Mouse (Mus musculus) spleen, adult 2 months (tissue): ENCODE data around the gene 1700014D04Rik. TPM values are rescaled to one million over a fixed set of nuclear protein-coding genes. Genes with fewer than 3 reads are reported as not detected.
"Not testable (repeated sequence)": the region's sequence is repeated elsewhere in the genome, so short reads cannot be mapped to it uniquely, and the experiment has no call there.

Experiments
- DNase-seq, 2 experiments: peaks; one replicate each; pipeline versions ENCODE4 v3.0.0 to v3.0.0-alpha.2; 2012 to 2021; ENCODE audit warnings: low spot score in 2 of 2, low read depth in 1 of 2
- H3K27ac ChIP-seq: fragments of 200-500 bp; 2 replicates; pipeline ENCODE4 v1.5.1; 2012; ENCODE audit warnings: low read length, inconsistent platforms; ENCODE audit not compliant: insufficient read depth
- H3K27me3 ChIP-seq: fragments of 200-500 bp; 2 replicates; pipeline ENCODE4 v1.6.1; 2012; ENCODE audit warnings: mild to moderate bottlenecking, moderate library complexity, low read length, inconsistent platforms; ENCODE audit not compliant: control insufficient read depth, insufficient read depth
- H3K36me3 ChIP-seq: fragments of 200-500 bp; 2 replicates; pipeline ENCODE4 v1.6.1; 2012; ENCODE audit warnings: mild to moderate bottlenecking, low read length, inconsistent platforms; ENCODE audit not compliant: control insufficient read depth, insufficient read depth
- H3K4me1 ChIP-seq: fragments of 200-500 bp; 2 replicates; pipeline ENCODE4 v1.6.1; 2011; ENCODE audit warnings: inconsistent platforms; ENCODE audit not compliant: control insufficient read depth, insufficient read depth, insufficient read length
- H3K4me3 ChIP-seq: fragments of 200-500 bp; 2 replicates; pipeline ENCODE4 v1.5.1; 2011; ENCODE audit warnings: mild to moderate bottlenecking, inconsistent platforms; ENCODE audit not compliant: insufficient read depth, insufficient read length; ENCODE audit errors: extremely low read depth
- CTCF ChIP-seq: fragments of 200-500 bp; IDR thresholded peaks from 2 replicates; pipeline ENCODE4 v1.5.1; 2011; ENCODE audit warnings: mild to moderate bottlenecking, inconsistent platforms; ENCODE audit not compliant: insufficient read depth, insufficient read length, insufficient replicate concordance; ENCODE audit errors: extremely low read depth
- POLR2A ChIP-seq: fragments of 200-500 bp; IDR thresholded peaks from 2 replicates; pipeline ENCODE4 v1.6.1; 2011; ENCODE audit warnings: low read depth, low read length, inconsistent platforms
- WGBS: fragments of 180-500 bp; shearing (Covaris S2); methylation state at CpG from one replicate; pipeline ENCODE4 v1.1.7; 2018; 5-methylcytosine and 5-hydroxymethylcytosine counted together
- polyA plus RNA-seq: library from polyadenylated mRNA; depleted of rRNA; stranded (reverse); fragments of >200 nt; gene quantifications from 2 replicates; pipeline ENCODE4 v1.2.3, GENCODE M21; 2012; rRNA removed

1700014D04Rik gene
- 0.06 TPM in 1 of 2 replicates, not detected in the other for polyA plus RNA-seq

- WGBS: 95% methylated on average over 9 of the region's 9 CpGs
- H3K36me3 ChIP-seq: no peaks in the 10 kb centered on the region
- no peak within 1 kb of the TSS for H3K27ac ChIP-seq
- H3K27me3 ChIP-seq: no peaks in the 10 kb centered on the region
- no peaks in the 10 kb centered on the region for H3K4me1 ChIP-seq
- TF ChIP-seq CTCF (no peak), POLR2A (no peak)
- H3K4me3 ChIP-seq: no peak within 1 kb of the TSS
- DNase-seq: no peak
Measured at GRCm38 (mm10) chr13:59746711-59747110, at the start of gene 1700014D04Rik. 1700014D04Rik (minus strand) TSS chr13:59746752.

DNA sequence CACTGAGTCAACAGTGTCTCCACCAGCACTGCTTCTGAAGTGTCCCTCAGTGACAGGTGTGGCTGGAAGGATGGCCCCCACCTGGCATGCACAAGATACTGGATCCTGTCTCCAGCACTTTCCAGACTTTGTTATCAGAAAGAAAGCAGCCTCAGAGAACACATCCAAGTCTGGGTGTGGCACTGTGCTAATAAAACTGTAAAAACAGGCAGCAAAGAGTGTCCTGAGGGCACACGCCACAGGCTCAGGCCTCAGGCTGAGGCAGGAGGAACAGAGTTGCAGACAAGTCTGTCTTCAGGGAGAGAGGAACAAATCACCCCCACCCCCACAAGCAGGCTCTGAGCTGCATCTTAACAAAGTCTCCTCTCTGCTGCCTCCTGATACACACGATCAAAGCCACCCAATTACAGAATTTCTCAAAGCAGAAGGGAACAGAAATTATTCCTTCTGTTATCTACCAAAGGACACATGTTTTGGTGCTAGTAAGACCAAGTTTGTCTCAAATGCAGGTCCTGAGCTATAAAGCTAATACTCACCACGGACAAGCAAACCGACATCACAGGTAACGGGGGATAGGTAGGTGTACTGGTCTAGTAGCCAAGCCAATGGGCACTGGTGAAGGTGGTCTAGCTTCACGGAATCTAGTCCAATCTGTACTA, 49.4 kb upstream of the 1700014D04Rik start:
- H3K36me3 ChIP-seq: peaks cover 65% of the 10 kb centered on the region
- WGBS: 79% methylated on average over 6 of the region's 6 CpGs
- peak overlapping the region; percentile 66; the same call in 1 of the 2 replicates for H3K27ac ChIP-seq
- DNase-seq: no peak
- TF ChIP-seq POLR2A (no peak), CTCF (no peak)
- no peaks in the 10 kb centered on the region for H3K27me3 ChIP-seq
- H3K4me1 ChIP-seq: peaks cover 2% of the 10 kb centered on the region; the same call in 1 of the 2 replicates
- H3K4me3 ChIP-seq: no peak overlapping the region

DNA sequence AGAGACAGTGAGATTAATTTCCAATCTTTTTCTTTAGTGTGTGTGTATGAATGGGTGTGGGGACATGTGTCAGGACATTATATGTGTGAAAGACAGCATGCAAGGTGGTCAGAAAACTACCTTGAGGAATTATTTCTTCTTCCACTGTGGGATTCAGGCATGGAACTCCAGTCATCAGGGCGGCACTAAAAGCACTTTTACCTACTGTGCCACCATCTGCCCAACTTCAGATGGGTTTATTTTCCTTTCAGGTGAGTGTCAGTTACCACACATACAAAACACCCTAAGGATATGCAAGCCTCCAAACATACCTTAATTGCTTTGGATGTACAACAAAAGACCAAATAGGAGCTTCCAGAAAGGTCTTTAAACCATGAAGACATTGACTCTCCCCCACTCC, 48.2 kb upstream of the 1700014D04Rik start:
- no peak overlapping the region for H3K27ac ChIP-seq
- peaks cover 2% of the 10 kb centered on the region; the same call in 1 of the 2 replicates for H3K4me1 ChIP-seq
- WGBS: 89% methylated on average over 1 of the region's 1 CpGs
- no peaks in the 10 kb centered on the region for H3K27me3 ChIP-seq
- H3K36me3 ChIP-seq: peaks cover 60% of the 10 kb centered on the region
- no peak for DNase-seq
- no peak for TF ChIP-seq POLR2A
- TF ChIP-seq CTCF: no peak
- no peak overlapping the region for H3K4me3 ChIP-seq

DNA sequence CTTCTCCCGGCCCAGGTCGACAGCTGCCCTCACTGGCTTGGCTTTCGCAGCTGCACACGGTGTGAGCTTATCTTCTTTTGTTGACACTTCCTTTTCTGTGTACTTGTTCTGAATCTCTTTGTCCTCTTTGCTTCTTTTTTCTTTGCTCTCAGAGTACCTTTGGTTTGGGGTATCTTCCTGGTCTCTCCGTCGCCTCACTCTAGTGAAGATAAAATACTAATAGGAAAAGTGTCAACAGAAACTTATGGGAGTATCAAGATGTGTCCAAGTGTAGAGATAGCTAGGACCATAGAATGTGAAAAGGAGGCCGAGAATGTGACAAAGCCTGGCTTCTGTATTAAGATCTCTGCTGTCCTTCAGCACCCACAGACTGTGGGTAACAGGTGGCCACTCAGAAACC, 35.6 kb upstream of the 1700014D04Rik start, which contains the start of gene Gm49354:
TSS of gene Gm49354 (minus strand) at position 101 of the 400 bp plus-strand sequence.
- Histone ChIP-seq H3K36me3 (peaks cover 75% of the 10 kb centered on the region), H3K4me1 (no peaks in the 10 kb centered on the region), H3K4me3 (no peak within 1 kb of the TSS), H3K27ac (no peak within 1 kb of the TSS), H3K27me3 (no peaks in the 10 kb centered on the region)
- DNase-seq: no peak
- TF ChIP-seq CTCF (no peak), POLR2A (no peak)
- WGBS: 95% methylated on average over 7 of the region's 7 CpGs

DNA sequence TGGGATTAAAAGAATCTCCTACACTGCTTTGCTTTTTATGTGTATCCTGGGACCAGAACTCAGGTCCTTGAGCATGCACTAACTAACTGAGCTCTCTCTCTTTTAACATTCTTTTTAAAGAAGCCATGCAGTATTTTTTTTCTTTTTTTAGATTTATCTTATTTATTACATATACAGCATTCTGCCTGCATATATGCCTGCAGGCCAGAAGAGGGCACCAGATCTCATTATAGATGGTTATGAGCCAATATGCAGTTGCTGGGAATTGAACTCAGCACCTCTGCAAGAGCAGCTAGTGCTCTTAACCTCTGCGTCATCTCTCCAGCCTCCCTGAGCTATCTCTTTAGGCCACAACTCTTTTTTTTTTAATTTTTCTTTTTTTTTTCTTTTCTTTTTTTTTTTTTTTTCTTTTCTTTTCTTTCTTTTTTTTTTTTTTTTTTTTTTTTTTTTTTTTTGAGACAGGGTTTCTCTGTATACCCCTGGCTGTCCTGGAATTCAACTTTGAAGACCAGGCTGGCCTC, 33.3 kb upstream of the 1700014D04Rik start:
- H3K4me1 ChIP-seq, H3K27me3 ChIP-seq, H3K4me3 ChIP-seq, DNase-seq, H3K27ac ChIP-seq: not testable (repeated sequence)
- peaks cover 65% of the 10 kb centered on the region for H3K36me3 ChIP-seq
- 98% methylated on average over 1 of the region's 1 CpGs for WGBS

GRCm38 (mm10) chr13:59779213-59779612, 32.7 kb upstream of the 1700014D04Rik start:
- peak; percentile 8; the same call in 1 of the 2 replicates for TF ChIP-seq CTCF
- TF ChIP-seq POLR2A: no peak
- H3K4me3 ChIP-seq: no peak overlapping the region
- no peaks in the 10 kb centered on the region for H3K4me1 ChIP-seq
- H3K36me3 ChIP-seq: peaks cover 62% of the 10 kb centered on the region
- 78% methylated on average over 4 of the region's 4 CpGs for WGBS
- DNase-seq: no peak
- no peak overlapping the region for H3K27ac ChIP-seq
- H3K27me3 ChIP-seq: no peaks in the 10 kb centered on the region

DNA sequence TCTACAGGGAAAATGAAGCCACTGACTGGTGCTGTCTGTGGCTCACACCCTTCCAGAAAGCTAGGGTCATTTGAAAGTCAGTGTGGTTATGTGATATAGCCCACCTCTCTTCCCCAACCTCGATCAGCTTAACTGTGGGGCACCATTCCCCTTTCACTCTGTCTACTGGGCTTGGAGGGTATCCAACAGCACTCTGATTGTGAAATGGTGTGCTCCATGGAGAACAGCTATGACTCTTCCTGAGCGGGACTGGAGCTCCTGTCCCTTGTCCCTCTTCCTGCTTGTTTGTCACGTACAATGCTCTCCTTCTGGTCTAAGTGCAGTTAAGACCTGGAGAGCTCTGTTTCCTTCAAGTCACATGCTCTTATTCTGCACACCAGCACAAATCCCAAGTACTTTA, 28.6 kb upstream of the 1700014D04Rik start:
- Histone ChIP-seq H3K36me3 (peaks cover 34% of the 10 kb centered on the region), H3K27ac (no peak overlapping the region), H3K4me3 (no peak overlapping the region), H3K27me3 (no peaks in the 10 kb centered on the region), H3K4me1 (peaks cover 3% of the 10 kb centered on the region; the same call in 1 of the 2 replicates)
- DNase-seq: no peak
- 86% methylated on average over 3 of the region's 3 CpGs for WGBS
- TF ChIP-seq POLR2A (no peak), CTCF (no peak)
